Comparison of ENCODE assay signal across 8 mouse cellular contexts in genomic region chr17:29450899-29451840, GRCm38 (mm10). TPM values are rescaled to one million over a fixed set of nuclear protein-coding genes. Genes with fewer than 3 reads are reported as not detected.
DNase-seq lines count a peak whose midpoint lies in the region; ATAC-seq and TF ChIP-seq lines count a peak whose summit lies in the region.

No protein-coding gene starts in this region.

- intact Hi-C loops in heart, postnatal 25 days (cut with DNase I), result no loop called here

- peak overlapping the region; percentile 40; the same call in 1 of the 2 replicates for H3K27ac ChIP-seq in hindbrain, embryonic 13.5 days
- H3K27ac ChIP-seq in limb, embryonic 15.5 days, result peak overlapping the region; percentile 69
- H3K27ac ChIP-seq in midbrain, postnatal 0 days (ENCODE audit: low read depth, low read length), result no peak overlapping the region

- H3K36me3 ChIP-seq in hindbrain, embryonic 13.5 days, result no peaks in the 10 kb centered on the region
- no peaks in the 10 kb centered on the region for H3K36me3 ChIP-seq in limb, embryonic 15.5 days
- H3K36me3 ChIP-seq in midbrain, postnatal 0 days (ENCODE audit: insufficient read depth, low read length), result no peaks in the 10 kb centered on the region

- H3K4me3 ChIP-seq in hindbrain, embryonic 13.5 days, result no peak overlapping the region; the same call in 1 of the 2 replicates
- peak overlapping the region; percentile 13 for H3K4me3 ChIP-seq in limb, embryonic 15.5 days
- H3K4me3 ChIP-seq in midbrain, postnatal 0 days (ENCODE audit: low read depth, low read length), result no peak overlapping the region

- ATAC-seq in hindbrain, embryonic 13.5 days (ENCODE audit: low FRiP score), result peak; percentile 36; the same call in 1 of the 2 replicates
- ATAC-seq in limb, embryonic 15.5 days (ENCODE audit: insufficient number of reproducible peaks, low FRiP score, low TSS enrichment, low read depth), result 0 out of 2 replicates have a peak, but pooled peaks have one; percentile 36
- no peak for ATAC-seq in midbrain, postnatal 0 days (ENCODE audit: low FRiP score)

- no peak for TF ChIP-seq CTCF in midbrain, postnatal 0 days (IDR thresholded peaks at IDR 0.05)

- H3K4me2 ChIP-seq in hindbrain, embryonic 13.5 days, result peak overlapping the region; percentile 45
- peak overlapping the region; percentile 36 for H3K4me2 ChIP-seq in limb, embryonic 15.5 days
- H3K4me2 ChIP-seq in midbrain, postnatal 0 days (ENCODE audit: low read depth, low read length, poor library complexity, severe bottlenecking), result 0 out of 2 replicates have a peak overlapping the region, but pooled peaks have one; percentile 0

- DNase-seq in heart, adult 11 months, result peak; percentile 96
- DNase-seq in heart, postnatal 25 days (ENCODE audit: low spot score), result no peak
- DNase-seq in midbrain, postnatal 0 days (ENCODE audit: low spot score), result no peak
- DNase-seq in natural killer cell, adult 2 months (ENCODE audit: low spot score in 2 of 2), result no peak
- no peak for DNase-seq in adrenal gland, postnatal 36 days
- DNase-seq in B cell, adult 2 months, result no peak

- no peaks in the 10 kb centered on the region for H3K9me3 ChIP-seq in hindbrain, embryonic 13.5 days
- H3K9me3 ChIP-seq in limb, embryonic 15.5 days, result no peaks in the 10 kb centered on the region
- H3K9me3 ChIP-seq in midbrain, postnatal 0 days (ENCODE audit: low read length), result no peaks in the 10 kb centered on the region

- peaks cover 11% of the 10 kb centered on the region for H3K4me1 ChIP-seq in hindbrain, embryonic 13.5 days (replicated peaks)
- H3K4me1 ChIP-seq in limb, embryonic 15.5 days, result peaks cover 14% of the 10 kb centered on the region
- H3K4me1 ChIP-seq in midbrain, postnatal 0 days (ENCODE audit: insufficient read depth, low read length), result peaks cover 2% of the 10 kb centered on the region; the same call in 1 of the 2 replicates

- WGBS in hindbrain, embryonic 13.5 days, result 3% methylated on average over 34 of the region's 34 CpGs
- WGBS in limb, embryonic 15.5 days, result 6% methylated on average over 34 of the region's 34 CpGs
- WGBS in midbrain, postnatal 0 days, result 12% methylated on average over 34 of the region's 34 CpGs

- peak overlapping the region; percentile 35; the same call in 1 of the 2 replicates for H3K9ac ChIP-seq in hindbrain, embryonic 13.5 days
- H3K9ac ChIP-seq in limb, embryonic 15.5 days, result no peak overlapping the region
- no peak overlapping the region for H3K9ac ChIP-seq in midbrain, postnatal 0 days (replicated peaks; ENCODE audit: low read length, poor library complexity, severe bottlenecking)

- H3K27me3 ChIP-seq in hindbrain, embryonic 13.5 days, result 0 out of 2 replicates have a peak, but pooled peaks cover 3% of the 10 kb centered on the region
- H3K27me3 ChIP-seq in limb, embryonic 15.5 days, result no peaks in the 10 kb centered on the region
- H3K27me3 ChIP-seq in midbrain, postnatal 0 days (ENCODE audit: insufficient read depth, low read length), result no peaks in the 10 kb centered on the region

RNA-seq across cellular contexts. Expression of gene Pim1, which starts 39.4 kb away (rescaled TPM):
- total RNA-seq in heart, postnatal 25 days (2021), result 10 to 100 TPM; 22.1 to 32.7 TPM
- 12.7 and 13.8 TPM in 2 replicates for polyA plus RNA-seq in hindbrain, embryonic 13.5 days (2015; fragmentation: Nextera tagmentation; extraction: Ambion mirVana)
- 20.0 and 21.6 TPM in 2 replicates for polyA plus RNA-seq in limb, embryonic 15.5 days (2015; fragmentation: Nextera tagmentation; extraction: Ambion mirVana)
- 8.3 and 10.9 TPM in 2 replicates for total RNA-seq in midbrain, postnatal 0 days (2014; rRNA removed)
- 10.6 and 12.7 TPM in 2 replicates for polyA plus RNA-seq in midbrain, postnatal 0 days (2015; fragmentation: Nextera tagmentation; extraction: Ambion mirVana)
- total RNA-seq in adrenal gland, postnatal 36 days (2021), result 100 to 1,000 TPM; 162 to 206 TPM

Comparison
In these comparisons a context has a peak if more than half of its experiments do, and no peak if none do; other contexts are left out.
1. RNA of gene Pim1, which starts 39.4 kb away (total RNA-seq): 162 to 206 TPM in adrenal gland, postnatal 36 days; 22.1 to 32.7 TPM in heart, postnatal 25 days and 8.3 to 10.9 TPM in midbrain, postnatal 0 days; every median in the first group is over 4 times any median in the second.
2. Peak in every context shown above with its lines, with median percentiles within 50 percentile points of each other: H3K4me2 ChIP-seq.